Mouse (Mus musculus): ENCODE measurements around the gene Pbx2. TPM values are rescaled to one million over a fixed set of nuclear protein-coding genes. Genes with fewer than 3 reads are reported as not detected.

Gene Pbx2
- total and polyA plus RNA-seq, 2 experiments from 2014 or later = 7.5 to 63.1 TPM

- WGBS = 11% methylated on average over 11 of the region's 11 CpGs
- TF ChIP-seq CTCF (IDR thresholded peaks at IDR 0.05; ENCODE audit: low read depth) = peak; percentile 43
- H3K4me1 ChIP-seq (ENCODE audit: insufficient read depth, low read length) = peaks cover 19% of the 10 kb centered on the region
- peak overlapping the region; percentile 37; the same call in 1 of the 2 replicates for H3K9ac ChIP-seq (replicated peaks; ENCODE audit: low read length)
- no peak overlapping the region for H3K4me3 ChIP-seq (ENCODE audit: low read length)
- ATAC-seq (peak; percentile 57), DNase-seq (ENCODE audit: low spot score) (peak; percentile 72)
- no peaks in the 10 kb centered on the region for H3K9me3 ChIP-seq (ENCODE audit: low read length)
- H3K27ac ChIP-seq = peak overlapping the region; percentile 77
- H3K4me2 ChIP-seq (ENCODE audit: low read depth, low read length) = peak overlapping the region; percentile 25; the same call in 1 of the 2 replicates
- no peaks in the 10 kb centered on the region for H3K36me3 ChIP-seq (ENCODE audit: insufficient read depth, low read length)
- no peaks in the 10 kb centered on the region for H3K27me3 ChIP-seq (ENCODE audit: insufficient read depth, low read length)
Observed at GRCm38 (mm10) chr17:34640778-34641601, 49.9 kb downstream of the Pbx2 start.

- Histone ChIP-seq H3K27me3 (ENCODE audit: insufficient read depth, low read length) (no peaks in the 10 kb centered on the region), H3K4me3 (ENCODE audit: low read length) (no peak overlapping the region), H3K36me3 (ENCODE audit: insufficient read depth, low read length) (no peaks in the 10 kb centered on the region), H3K9me3 (ENCODE audit: low read length) (no peaks in the 10 kb centered on the region), H3K4me2 (ENCODE audit: low read depth, low read length) (no peak overlapping the region), H3K27ac (peak overlapping the region; percentile 77), H3K4me1 (ENCODE audit: insufficient read depth, low read length) (peaks cover 19% of the 10 kb centered on the region), H3K9ac (replicated peaks; ENCODE audit: low read length) (no peak overlapping the region)
- ATAC-seq (no peak), DNase-seq (ENCODE audit: low spot score) (no peak)
- TF ChIP-seq CTCF (IDR thresholded peaks at IDR 0.05; ENCODE audit: low read depth) = no peak
- 88% methylated on average over 3 of the region's 3 CpGs for WGBS
Observed at GRCm38 (mm10) chr17:34641945-34642344, 50.9 kb downstream of the Pbx2 start.

- DNase-seq (ENCODE audit: low spot score) = no peak
- H3K27ac ChIP-seq = no peak overlapping the region
- ATAC-seq = no peak
- H3K9ac ChIP-seq (replicated peaks; ENCODE audit: low read length) = no peak overlapping the region
- H3K4me2 ChIP-seq (ENCODE audit: low read depth, low read length) = no peak overlapping the region
- 92% methylated on average over 4 of the region's 4 CpGs for WGBS
- H3K4me3 ChIP-seq (ENCODE audit: low read length) = no peak overlapping the region
- H3K9me3 ChIP-seq (ENCODE audit: low read length) = no peaks in the 10 kb centered on the region
- peaks cover 19% of the 10 kb centered on the region for H3K4me1 ChIP-seq (ENCODE audit: insufficient read depth, low read length)
- H3K27me3 ChIP-seq (ENCODE audit: insufficient read depth, low read length) = no peaks in the 10 kb centered on the region
- H3K36me3 ChIP-seq (ENCODE audit: insufficient read depth, low read length) = no peaks in the 10 kb centered on the region
- no peak for TF ChIP-seq CTCF (IDR thresholded peaks at IDR 0.05; ENCODE audit: low read depth)
Observed at GRCm38 (mm10) chr17:34643379-34643778, 52.3 kb downstream of the Pbx2 start.

GRCm38 (mm10) chr17:34643944-34644343 is 52.9 kb downstream of the Pbx2 start:
- Histone ChIP-seq H3K4me2 (ENCODE audit: low read depth, low read length) (no peak overlapping the region), H3K27ac (peak overlapping the region; percentile 41; the same call in 1 of the 2 replicates), H3K9me3 (ENCODE audit: low read length) (no peaks in the 10 kb centered on the region), H3K9ac (replicated peaks; ENCODE audit: low read length) (no peak overlapping the region), H3K4me3 (ENCODE audit: low read length) (no peak overlapping the region), H3K4me1 (ENCODE audit: insufficient read depth, low read length) (peaks cover 19% of the 10 kb centered on the region), H3K27me3 (ENCODE audit: insufficient read depth, low read length) (no peaks in the 10 kb centered on the region), H3K36me3 (ENCODE audit: insufficient read depth, low read length) (0 out of 2 replicates have a peak, but pooled peaks cover under 1% of the 10 kb centered on the region)
- ATAC-seq (no peak), DNase-seq (ENCODE audit: low spot score) (no peak)
- 84% methylated on average over 10 of the region's 10 CpGs for WGBS
- TF ChIP-seq CTCF (IDR thresholded peaks at IDR 0.05; ENCODE audit: low read depth) = no peak

GRCm38 (mm10) chr17:34644608-34645007 is 53.5 kb downstream of the Pbx2 start, which contains the start of gene Fkbpl:
Fkbpl (plus strand) TSS chr17:34644764.
- Histone ChIP-seq H3K27ac (peak within 1 kb of the TSS; percentile 78), H3K9me3 (ENCODE audit: low read length) (no peaks in the 10 kb centered on the region), H3K4me3 (ENCODE audit: low read length) (peak within 1 kb of the TSS; percentile 66), H3K4me2 (ENCODE audit: low read depth, low read length) (peak within 1 kb of the TSS; percentile 71), H3K9ac (replicated peaks; ENCODE audit: low read length) (peak within 1 kb of the TSS; percentile 48), H3K27me3 (ENCODE audit: insufficient read depth, low read length) (no peaks in the 10 kb centered on the region), H3K36me3 (ENCODE audit: insufficient read depth, low read length) (0 out of 2 replicates have a peak, but pooled peaks cover 6% of the 10 kb centered on the region), H3K4me1 (ENCODE audit: insufficient read depth, low read length) (peaks cover 19% of the 10 kb centered on the region)
- DNase-seq (ENCODE audit: low spot score) = peak; percentile 98
- no peak for TF ChIP-seq CTCF (IDR thresholded peaks at IDR 0.05; ENCODE audit: low read depth)
- under 1% methylated on average over 16 of the region's 16 CpGs for WGBS
- peak; percentile 76 for ATAC-seq

- H3K9ac ChIP-seq (replicated peaks; ENCODE audit: low read length) = peak overlapping the region; percentile 48
- H3K4me3 ChIP-seq (ENCODE audit: low read length) = peak overlapping the region; percentile 66
- no peaks in the 10 kb centered on the region for H3K9me3 ChIP-seq (ENCODE audit: low read length)
- DNase-seq (ENCODE audit: low spot score) (no peak), ATAC-seq (no peak)
- peaks cover 10% of the 10 kb centered on the region for H3K36me3 ChIP-seq (ENCODE audit: insufficient read depth, low read length)
- peaks cover 19% of the 10 kb centered on the region for H3K4me1 ChIP-seq (ENCODE audit: insufficient read depth, low read length)
- TF ChIP-seq CTCF (IDR thresholded peaks at IDR 0.05; ENCODE audit: low read depth) = no peak
- 52% methylated on average over 10 of the region's 10 CpGs for WGBS
- no peaks in the 10 kb centered on the region for H3K27me3 ChIP-seq (ENCODE audit: insufficient read depth, low read length)
- H3K4me2 ChIP-seq (ENCODE audit: low read depth, low read length) = peak overlapping the region; percentile 71
- peak overlapping the region; percentile 78; the same call in 1 of the 2 replicates for H3K27ac ChIP-seq
Observed at GRCm38 (mm10) chr17:34645256-34645829, 54.3 kb downstream of the Pbx2 start.
